Mouse (Mus musculus): ENCODE measurements around the gene Vegfb. TPM values are rescaled to one million over a fixed set of nuclear protein-coding genes. Genes with fewer than 3 reads are reported as not detected.
A peak's percentile ranks its signal among the peaks of the same experiment; 100 is the strongest.

The Vegfb gene
- polyA plus RNA-seq, 1 experiment: 68.5 TPM

GRCm38 (mm10) chr19:6973581-6974190, 13.8 kb downstream of the Vegfb start:
- TF ChIP-seq GATA1 (IDR thresholded peaks at IDR 0.05; ENCODE audit: borderline replicate concordance, low read length) (no peak), FLI1 (IDR thresholded peaks at IDR 0.05; ENCODE audit: low read length) (no peak)
- Histone ChIP-seq H3K27me3 (replicated peaks) (no peaks in the 10 kb centered on the region), H3K4me1 (peaks cover 87% of the 10 kb centered on the region), H3K36me3 (replicated peaks; ENCODE audit: low read length) (peaks cover 21% of the 10 kb centered on the region), H3K4me3 (replicated peaks) (peak overlapping the region; percentile 98), H3K9me3 (no peaks in the 10 kb centered on the region)

- Histone ChIP-seq H3K9me3 (no peaks in the 10 kb centered on the region), H3K4me3 (replicated peaks) (peak overlapping the region; percentile 35), H3K36me3 (replicated peaks; ENCODE audit: low read length) (peaks cover 12% of the 10 kb centered on the region), H3K4me1 (peaks cover 87% of the 10 kb centered on the region), H3K27me3 (replicated peaks) (no peaks in the 10 kb centered on the region)
- TF ChIP-seq GATA1 (IDR thresholded peaks at IDR 0.05; ENCODE audit: borderline replicate concordance, low read length) (no peak), FLI1 (IDR thresholded peaks at IDR 0.05; ENCODE audit: low read length) (no peak)
These were observed 15.1 kb downstream of the Vegfb start for GRCm38 (mm10) chr19:6972247-6972917.

GRCm38 (mm10) chr19:6971644-6972043, 15.8 kb downstream of the Vegfb start:
- Histone ChIP-seq H3K27me3 (replicated peaks) (no peaks in the 10 kb centered on the region), H3K9me3 (no peaks in the 10 kb centered on the region), H3K36me3 (replicated peaks; ENCODE audit: low read length) (peaks cover 10% of the 10 kb centered on the region), H3K4me1 (peaks cover 86% of the 10 kb centered on the region), H3K4me3 (replicated peaks) (peak overlapping the region; percentile 20)
- TF ChIP-seq GATA1 (IDR thresholded peaks at IDR 0.05; ENCODE audit: borderline replicate concordance, low read length) (no peak), FLI1 (IDR thresholded peaks at IDR 0.05; ENCODE audit: low read length) (no peak)

- peaks cover 17% of the 10 kb centered on the region for H3K36me3 ChIP-seq (replicated peaks; ENCODE audit: low read length)
- peaks cover 75% of the 10 kb centered on the region for H3K4me1 ChIP-seq
- H3K27me3 ChIP-seq (replicated peaks): no peaks in the 10 kb centered on the region
- no peaks in the 10 kb centered on the region for H3K9me3 ChIP-seq
- H3K4me3 ChIP-seq (replicated peaks): peak overlapping the region; percentile 99
- TF ChIP-seq FLI1 (IDR thresholded peaks at IDR 0.05; ENCODE audit: low read length) (no peak), GATA1 (IDR thresholded peaks at IDR 0.05; ENCODE audit: borderline replicate concordance, low read length) (no peak)
These were observed 16.9 kb downstream of the Vegfb start for GRCm38 (mm10) chr19:6970460-6971085.

- peaks cover 25% of the 10 kb centered on the region for H3K36me3 ChIP-seq (replicated peaks; ENCODE audit: low read length)
- peaks cover 74% of the 10 kb centered on the region for H3K4me1 ChIP-seq
- H3K9me3 ChIP-seq: no peaks in the 10 kb centered on the region
- peak overlapping the region; percentile 99 for H3K4me3 ChIP-seq (replicated peaks)
- H3K27me3 ChIP-seq (replicated peaks): no peaks in the 10 kb centered on the region
- TF ChIP-seq FLI1 (IDR thresholded peaks at IDR 0.05; ENCODE audit: low read length) (no peak), GATA1 (IDR thresholded peaks at IDR 0.05; ENCODE audit: borderline replicate concordance, low read length) (no peak)
These were observed 17.6 kb downstream of the Vegfb start for GRCm38 (mm10) chr19:6969665-6970381.

- Histone ChIP-seq H3K27me3 (replicated peaks) (no peaks in the 10 kb centered on the region), H3K4me1 (peaks cover 76% of the 10 kb centered on the region), H3K9me3 (no peaks in the 10 kb centered on the region), H3K36me3 (replicated peaks; ENCODE audit: low read length) (peaks cover 30% of the 10 kb centered on the region), H3K4me3 (replicated peaks) (peak overlapping the region; percentile 99)
- TF ChIP-seq GATA1 (IDR thresholded peaks at IDR 0.05; ENCODE audit: borderline replicate concordance, low read length): no peak
- no peak for TF ChIP-seq FLI1 (IDR thresholded peaks at IDR 0.05; ENCODE audit: low read length)
These were observed 18.2 kb downstream of the Vegfb start for GRCm38 (mm10) chr19:6969291-6969664.

- Histone ChIP-seq H3K4me3 (replicated peaks) (peak overlapping the region; percentile 99), H3K9me3 (no peaks in the 10 kb centered on the region), H3K36me3 (replicated peaks; ENCODE audit: low read length) (peaks cover 36% of the 10 kb centered on the region), H3K27me3 (replicated peaks) (no peaks in the 10 kb centered on the region), H3K4me1 (peaks cover 76% of the 10 kb centered on the region)
- TF ChIP-seq GATA1 (IDR thresholded peaks at IDR 0.05; ENCODE audit: borderline replicate concordance, low read length) (no peak), FLI1 (IDR thresholded peaks at IDR 0.05; ENCODE audit: low read length) (no peak)
These were observed 18.8 kb downstream of the Vegfb start for GRCm38 (mm10) chr19:6968491-6969271.

- Histone ChIP-seq H3K4me3 (replicated peaks) (no peak overlapping the region), H3K36me3 (replicated peaks; ENCODE audit: low read length) (peaks cover 89% of the 10 kb centered on the region), H3K9me3 (no peaks in the 10 kb centered on the region), H3K4me1 (peaks cover 85% of the 10 kb centered on the region), H3K27me3 (replicated peaks) (no peaks in the 10 kb centered on the region)
- TF ChIP-seq GATA1 (IDR thresholded peaks at IDR 0.05; ENCODE audit: borderline replicate concordance, low read length) (no peak), FLI1 (IDR thresholded peaks at IDR 0.05; ENCODE audit: low read length) (no peak)
These were observed 31.0 kb downstream of the Vegfb start for GRCm38 (mm10) chr19:6956461-6956860.

- no peaks in the 10 kb centered on the region for H3K9me3 ChIP-seq
- H3K36me3 ChIP-seq (replicated peaks; ENCODE audit: low read length): peaks cover 80% of the 10 kb centered on the region
- no peaks in the 10 kb centered on the region for H3K27me3 ChIP-seq (replicated peaks)
- H3K4me1 ChIP-seq: peaks cover 90% of the 10 kb centered on the region
- no peak overlapping the region for H3K4me3 ChIP-seq (replicated peaks)
- no peak for TF ChIP-seq GATA1 (IDR thresholded peaks at IDR 0.05; ENCODE audit: borderline replicate concordance, low read length)
- TF ChIP-seq FLI1 (IDR thresholded peaks at IDR 0.05; ENCODE audit: low read length): no peak
These were observed 32.0 kb downstream of the Vegfb start for GRCm38 (mm10) chr19:6955424-6955823.
